Mouse (Mus musculus) lung, embryonic 14.5 days (tissue): ENCODE measurements around the gene Lamtor5. TPM values are rescaled to one million over a fixed set of nuclear protein-coding genes. Genes with fewer than 3 reads are reported as not detected.
A peak's percentile ranks its signal among the peaks of the same experiment; 100 is the strongest.

Source experiments
- ATAC-seq: fragments of 200-750 bp; cut with Nextera tagmentation; 2 replicates; pipeline ENCODE4 v1.8.0; 2017; ENCODE audit warnings: mild to moderate bottlenecking, moderate TSS enrichment, moderate library complexity; ENCODE audit not compliant: insufficient read depth
- DNase-seq: peaks from one replicate; pipeline ENCODE4 v3.0.0-alpha.2; 2015
- H3K27ac ChIP-seq: fragments of 300-500 bp; sonication (generic); 2 replicates; pipeline ENCODE4 v1.5.1; 2014; ENCODE audit warnings: low read depth, mild to moderate bottlenecking, moderate library complexity
- H3K27me3 ChIP-seq: fragments of 300-500 bp; sonication (generic); 2 replicates; pipeline ENCODE4 v1.6.1; 2014; ENCODE audit warnings: low read length, control low read depth; ENCODE audit not compliant: insufficient read depth
- H3K36me3 ChIP-seq: fragments of 300-500 bp; sonication (generic); 2 replicates; pipeline ENCODE4 v1.6.1; 2014; ENCODE audit warnings: control low read depth; ENCODE audit not compliant: insufficient read depth
- H3K4me1 ChIP-seq: fragments of 300-500 bp; sonication (generic); 2 replicates; pipeline ENCODE4 v1.6.1; 2014; ENCODE audit warnings: antibody characterized with exemption, control low read depth; ENCODE audit not compliant: insufficient read depth
- H3K4me2 ChIP-seq: fragments of 300-500 bp; sonication (generic); 2 replicates; pipeline ENCODE4 v1.6.1; 2014; ENCODE audit warnings: mild to moderate bottlenecking
- H3K4me3 ChIP-seq: fragments of 300-500 bp; sonication (generic); 2 replicates; pipeline ENCODE4 v1.5.1; 2014; ENCODE audit warnings: low read depth, low read length
- H3K9ac ChIP-seq: fragments of 300-500 bp; sonication (generic); 2 replicates; pipeline ENCODE4 v1.6.1; 2014
- H3K9me3 ChIP-seq: fragments of 300-500 bp; sonication (generic); 2 replicates; pipeline ENCODE4 v1.6.1; 2016; ENCODE audit warnings: low read depth, low read length, control low read depth
- CTCF ChIP-seq: IDR thresholded peaks from 2 replicates; pipeline ENCODE4 v1.5.1; 2016; ENCODE audit warnings: antibody characterized with exemption, low read depth
- WGBS: fragments of 180-500 bp; shearing (Covaris S2); extraction: QIAGEN DNeasy Blood & Tissue Kit; methylation state at CpG from one replicate; pipeline ENCODE4 v1.1.7; 2014; 5-methylcytosine and 5-hydroxymethylcytosine counted together
- polyA plus RNA-seq: library from polyadenylated mRNA; unstranded; fragments of >200 nt; fragmentation: Nextera tagmentation; extraction: Ambion mirVana; gene quantifications from 2 replicates; pipeline ENCODE4 v1.2.1, GENCODE M21; 2014

The Lamtor5 gene
- polyA plus RNA-seq, 1 experiment from 2014 or later: 195 TPM

DNA sequence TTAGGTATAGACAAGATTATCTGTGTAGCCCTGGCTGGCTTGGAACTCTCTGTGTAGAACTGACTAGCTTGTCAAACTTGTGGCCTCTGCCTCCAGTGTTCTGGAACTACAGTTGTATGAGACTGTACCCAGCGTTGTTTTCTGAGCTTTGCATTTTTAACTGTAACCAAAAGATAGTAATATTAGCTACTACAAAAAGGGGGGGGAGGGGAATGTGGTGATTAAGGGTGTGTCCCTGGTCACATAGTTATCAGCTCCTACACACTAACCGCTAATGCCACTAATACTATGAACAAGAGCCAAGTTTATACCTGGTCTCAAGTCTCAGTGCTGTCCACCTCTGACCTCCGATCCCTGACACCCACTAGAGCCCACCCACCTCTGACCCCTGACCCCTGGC is 6.2 kb upstream of the Lamtor5 start:
- no peak for DNase-seq
- whole genome bisulfite sequencing: 77% methylated on average over 3 of the region's 3 CpGs
- H3K4me1 ChIP-seq: no peaks in the 10 kb centered on the region
- no peak overlapping the region for H3K4me2 ChIP-seq
- H3K27ac ChIP-seq: no peak overlapping the region
- H3K9me3 ChIP-seq: no peaks in the 10 kb centered on the region
- TF ChIP-seq CTCF: no peak
- H3K36me3 ChIP-seq: no peaks in the 10 kb centered on the region
- H3K4me3 ChIP-seq: no peak overlapping the region
- no peaks in the 10 kb centered on the region for H3K27me3 ChIP-seq
- ATAC-seq: no peak
- H3K9ac ChIP-seq: no peak overlapping the region

GRCm38 (mm10) chr3:107273820-107274219 is 4.8 kb upstream of the Lamtor5 start:
- ATAC-seq: peak; percentile 55; the same call in 1 of the 2 replicates
- no peak overlapping the region for H3K4me3 ChIP-seq
- H3K27me3 ChIP-seq: no peaks in the 10 kb centered on the region
- no peaks in the 10 kb centered on the region for H3K4me1 ChIP-seq
- H3K27ac ChIP-seq: no peak overlapping the region
- peak; percentile 88 for TF ChIP-seq CTCF
- WGBS: 10% methylated on average over 3 of the region's 3 CpGs
- no peak overlapping the region for H3K9ac ChIP-seq
- no peak overlapping the region for H3K4me2 ChIP-seq
- DNase-seq: peak; percentile 84
- H3K36me3 ChIP-seq: no peaks in the 10 kb centered on the region
- no peaks in the 10 kb centered on the region for H3K9me3 ChIP-seq

DNA sequence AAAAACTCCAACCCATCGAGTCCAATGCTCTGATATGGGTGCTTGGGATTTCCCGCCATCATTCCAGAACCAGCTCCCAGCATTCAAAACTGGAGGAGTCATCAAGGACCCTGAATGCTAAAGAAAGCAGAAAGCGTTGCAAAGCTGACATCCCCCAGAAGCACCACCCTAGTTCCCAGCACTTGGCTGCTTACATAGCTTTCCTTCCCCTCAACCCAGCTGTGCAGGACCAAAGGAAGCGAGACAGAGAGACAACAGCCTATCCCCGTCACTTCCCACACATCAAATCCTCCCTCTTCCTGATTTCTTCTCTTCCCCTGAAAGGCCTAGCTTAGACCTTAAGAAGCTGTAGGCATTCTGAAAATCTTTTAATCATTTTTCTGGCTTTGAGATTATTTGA is 3.3 kb upstream of the Lamtor5 start:
- Histone ChIP-seq H3K9me3 (no peaks in the 10 kb centered on the region), H3K4me3 (no peak overlapping the region), H3K4me1 (no peaks in the 10 kb centered on the region), H3K36me3 (no peaks in the 10 kb centered on the region), H3K27me3 (no peaks in the 10 kb centered on the region), H3K27ac (no peak overlapping the region), H3K9ac (no peak overlapping the region), H3K4me2 (no peak overlapping the region)
- no peak for TF ChIP-seq CTCF
- 52% methylated on average over 5 of the region's 5 CpGs for WGBS
- no peak for ATAC-seq
- no peak for DNase-seq

GRCm38 (mm10) chr3:107275996-107276395 is 2.7 kb upstream of the Lamtor5 start:
- Histone ChIP-seq H3K4me3 (no peak overlapping the region), H3K4me1 (no peaks in the 10 kb centered on the region), H3K9ac (no peak overlapping the region), H3K9me3 (no peaks in the 10 kb centered on the region), H3K4me2 (no peak overlapping the region), H3K36me3 (no peaks in the 10 kb centered on the region), H3K27me3 (no peaks in the 10 kb centered on the region), H3K27ac (no peak overlapping the region)
- 0 out of 2 replicates have a peak, but pooled peaks have one; percentile 22 for TF ChIP-seq CTCF
- WGBS: 44% methylated on average over 4 of the region's 4 CpGs
- peak; percentile 40 for DNase-seq
- no peak for ATAC-seq

GRCm38 (mm10) chr3:107276626-107277025 is 2.0 kb upstream of the Lamtor5 start:
- Histone ChIP-seq H3K9me3 (no peaks in the 10 kb centered on the region), H3K27me3 (no peaks in the 10 kb centered on the region), H3K9ac (no peak overlapping the region), H3K27ac (no peak overlapping the region), H3K4me3 (no peak overlapping the region), H3K4me2 (no peak overlapping the region), H3K4me1 (no peaks in the 10 kb centered on the region), H3K36me3 (0 out of 2 replicates have a peak, but pooled peaks cover 2% of the 10 kb centered on the region)
- WGBS: 85% methylated on average over 3 of the region's 3 CpGs
- DNase-seq: no peak
- no peak for ATAC-seq
- TF ChIP-seq CTCF: no peak

DNA sequence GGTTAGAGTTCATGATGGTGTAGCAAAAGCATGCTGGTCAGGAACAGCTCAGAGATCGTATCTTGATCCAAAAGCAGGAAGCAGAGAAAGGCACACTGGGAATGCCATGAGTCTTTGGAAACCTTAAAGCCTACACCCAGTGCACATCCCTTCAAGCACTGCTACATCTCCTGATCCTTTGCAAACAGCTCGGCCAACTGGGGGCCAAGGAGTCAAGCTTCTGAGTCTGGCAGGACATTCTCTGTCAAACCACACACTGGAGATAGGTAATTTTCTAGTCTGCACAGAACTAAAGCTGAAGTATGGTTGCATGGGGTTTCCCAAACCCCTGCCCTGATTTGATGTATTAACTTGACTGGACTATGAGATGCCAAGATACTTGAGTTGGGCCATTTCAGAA is 7.5 kb downstream of the Lamtor5 start:
- whole genome bisulfite sequencing: 66% methylated on average over 2 of the region's 2 CpGs
- Histone ChIP-seq H3K27me3 (no peaks in the 10 kb centered on the region), H3K9me3 (no peaks in the 10 kb centered on the region), H3K4me3 (no peak overlapping the region), H3K9ac (no peak overlapping the region), H3K36me3 (peaks cover 23% of the 10 kb centered on the region), H3K27ac (no peak overlapping the region), H3K4me2 (no peak overlapping the region), H3K4me1 (no peaks in the 10 kb centered on the region)
- DNase-seq (no peak), ATAC-seq (no peak)
- TF ChIP-seq CTCF: no peak

DNA sequence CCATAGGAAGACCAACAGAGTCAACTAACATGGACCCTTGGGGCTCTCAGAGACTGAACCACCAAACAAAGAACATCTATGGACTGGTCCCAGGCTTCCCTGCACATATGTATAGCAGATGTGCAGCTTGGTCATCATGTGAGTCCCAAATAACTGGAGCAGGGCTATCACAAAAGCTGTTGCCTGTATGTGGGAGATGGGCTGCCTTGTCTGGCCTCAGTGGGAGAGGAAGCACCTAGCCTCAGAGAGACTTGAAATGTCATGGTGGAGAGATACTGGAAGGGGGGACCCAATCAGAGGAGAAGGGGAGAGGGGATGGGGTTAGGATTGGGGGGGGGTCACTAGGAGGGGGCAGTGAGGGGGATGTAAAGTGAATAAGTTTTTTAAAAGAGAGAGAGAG is 8.7 kb downstream of the Lamtor5 start:
- H3K4me3 ChIP-seq: no peak overlapping the region
- no peaks in the 10 kb centered on the region for H3K9me3 ChIP-seq
- H3K27me3 ChIP-seq: no peaks in the 10 kb centered on the region
- no peak overlapping the region for H3K27ac ChIP-seq
- H3K9ac ChIP-seq: no peak overlapping the region
- ATAC-seq (no peak), DNase-seq (no peak)
- H3K4me1 ChIP-seq: no peaks in the 10 kb centered on the region; the same call in 1 of the 2 replicates
- H3K4me2 ChIP-seq: no peak overlapping the region
- TF ChIP-seq CTCF: no peak
- H3K36me3 ChIP-seq: peaks cover 14% of the 10 kb centered on the region
